Mouse (Mus musculus) cerebellum, adult 2 months (tissue): ENCODE measurements at regions not wholly inside any gene's neighbourhood (a gene's known extent, or its start where the extent isn't known, plus 50 kb on each side); places are given as distances from the start of the nearest gene placed in this dataset.

Source experiments
- CTCF ChIP-seq: fragments of 200-500 bp; IDR thresholded peaks from 2 replicates; pipeline ENCODE4 v1.5.1; 2011; ENCODE audit warnings: low read depth, mild to moderate bottlenecking, control low read depth, low read length, moderate library complexity, borderline replicate concordance; ENCODE audit not compliant: insufficient read depth
- POLR2A ChIP-seq: fragments of 200-500 bp; IDR thresholded peaks from 2 replicates; pipeline ENCODE4 v1.6.1; 2011; ENCODE audit warnings: low read length, control low read depth, borderline replicate concordance; ENCODE audit not compliant: insufficient read depth

DNA sequence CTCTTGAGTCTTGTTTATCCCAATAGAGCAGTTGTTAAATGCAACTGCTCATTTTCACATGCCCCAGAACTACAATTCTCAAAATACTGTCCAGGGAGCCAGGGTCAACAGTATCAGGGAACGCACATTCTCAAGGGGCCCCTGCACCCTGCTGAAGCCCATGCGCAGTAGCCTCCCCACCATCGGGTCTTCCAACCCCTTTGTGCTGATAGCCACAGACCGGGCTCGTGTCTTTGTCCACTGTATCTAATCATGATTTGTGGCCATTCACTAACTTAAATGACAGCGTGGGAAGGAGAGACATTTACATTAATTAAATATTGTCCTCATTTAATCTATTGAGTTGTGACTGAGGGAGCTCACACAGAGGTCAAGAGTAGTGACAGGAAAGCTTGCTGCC lies 260.0 kb upstream of the Nr5a2 start:
- TF ChIP-seq CTCF (no peak), POLR2A (no peak)
